Mouse (Mus musculus): ENCODE results near the gene H2-T24.

H2-T24 gene

DNA sequence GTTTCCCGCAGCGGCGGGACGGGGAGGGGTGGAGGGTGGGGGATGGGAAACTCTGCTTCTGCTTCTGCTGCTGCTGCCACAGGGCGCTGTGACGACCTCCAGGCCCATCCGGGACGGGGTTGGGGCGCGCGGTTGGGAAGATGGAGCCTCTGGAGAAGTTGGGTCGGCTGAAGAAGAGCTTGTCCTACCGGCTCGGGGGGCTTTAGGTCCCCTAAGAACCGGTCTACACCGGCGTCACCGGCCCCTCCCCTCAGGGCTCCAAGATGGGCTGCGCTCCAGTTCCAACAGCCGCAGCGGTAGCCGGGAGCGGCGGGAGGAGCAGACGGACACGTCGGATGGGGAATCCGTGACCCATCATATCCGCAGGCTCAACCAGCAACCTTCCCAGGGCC is 40.0 kb downstream of the H2-T24 start:
- DNase-seq: peak; percentile 76

- peak; percentile 94 for DNase-seq
These were observed 40.7 kb downstream of the H2-T24 start, which contains the start of the genes Gnl1 and Prr3 for GRCm38 (mm10) chr17:35979401-35980362. Gene Gnl1 (plus strand): TSS chr17:35979851. Gene Prr3 (minus strand): TSS chr17:35980236.

- DNase-seq: peak; percentile 72
These were observed 41.5 kb downstream of the H2-T24 start for GRCm38 (mm10) chr17:35978811-35979400.

DNA sequence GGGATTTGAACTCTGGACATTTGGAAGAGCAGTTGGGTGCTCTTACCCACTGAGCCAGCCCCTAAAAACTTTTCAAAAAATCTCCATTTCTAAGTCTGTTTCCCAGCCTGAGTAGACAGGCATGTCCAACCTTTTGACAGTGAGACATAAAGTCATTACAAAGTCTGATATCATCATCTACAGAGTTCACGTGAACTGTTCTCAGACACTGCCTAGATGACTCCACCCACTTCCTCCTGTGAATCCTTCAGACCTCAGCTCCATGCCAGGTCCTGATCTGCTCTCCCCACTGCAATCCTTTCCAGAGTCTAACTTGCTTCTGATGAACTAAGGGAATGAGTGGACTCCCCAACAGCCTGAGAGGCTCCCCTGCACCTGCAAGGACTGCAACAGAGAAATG is 48.2 kb downstream of the H2-T24 start:
- no peak for DNase-seq

DNA sequence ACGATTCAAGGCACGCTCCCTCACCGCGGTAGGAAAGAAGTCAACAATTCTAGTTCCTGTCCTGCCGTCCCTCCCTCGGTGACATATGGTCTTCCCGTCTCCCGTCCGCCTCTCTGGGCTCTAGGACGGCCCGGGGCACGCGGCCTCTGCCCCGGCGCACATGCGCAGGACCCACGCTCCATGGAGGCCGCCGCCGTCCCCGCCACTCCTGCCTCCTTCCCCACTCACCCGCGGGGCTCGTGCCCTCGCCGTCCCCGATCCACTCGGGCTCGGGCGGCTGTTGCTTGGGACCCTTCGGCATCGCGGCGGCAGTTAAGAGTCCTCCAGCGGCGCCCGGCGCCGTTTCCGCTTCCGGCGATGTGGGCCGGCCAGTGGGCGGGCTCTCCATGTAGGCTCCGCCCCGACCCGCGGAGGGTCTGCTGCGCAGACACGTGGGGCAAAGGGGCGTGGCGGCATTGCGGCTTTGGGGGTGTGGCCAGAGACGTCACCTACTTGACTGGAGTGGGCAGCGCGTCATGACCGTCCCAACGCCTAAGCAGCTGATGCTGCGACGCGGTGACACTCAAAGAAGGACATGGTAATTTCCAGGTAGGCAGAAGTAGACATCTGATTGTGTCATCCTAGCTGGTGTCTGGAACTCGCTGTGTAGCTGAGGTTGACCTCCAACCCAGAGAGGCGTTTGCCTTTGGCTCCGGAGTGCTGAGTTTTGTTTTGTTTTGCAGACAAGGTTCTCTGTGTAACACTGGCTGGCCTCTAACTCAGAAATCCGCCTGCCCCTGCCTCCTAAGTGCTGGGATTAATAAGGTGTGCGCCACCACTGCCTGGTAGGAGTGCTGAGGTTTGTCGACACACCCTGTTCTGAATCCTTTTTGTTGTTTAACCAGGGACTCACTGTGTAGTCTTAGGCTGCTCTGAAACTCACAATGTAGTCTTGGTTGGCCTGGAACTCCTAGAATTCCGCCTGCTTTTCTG is 50.7 kb downstream of the H2-T24 start, which contains the start of gene Abcf1:
Gene Abcf1, minus strand, starts transcription at position 344 of the 972 bp plus-strand sequence.
- DNase-seq: peak; percentile 99

DNA sequence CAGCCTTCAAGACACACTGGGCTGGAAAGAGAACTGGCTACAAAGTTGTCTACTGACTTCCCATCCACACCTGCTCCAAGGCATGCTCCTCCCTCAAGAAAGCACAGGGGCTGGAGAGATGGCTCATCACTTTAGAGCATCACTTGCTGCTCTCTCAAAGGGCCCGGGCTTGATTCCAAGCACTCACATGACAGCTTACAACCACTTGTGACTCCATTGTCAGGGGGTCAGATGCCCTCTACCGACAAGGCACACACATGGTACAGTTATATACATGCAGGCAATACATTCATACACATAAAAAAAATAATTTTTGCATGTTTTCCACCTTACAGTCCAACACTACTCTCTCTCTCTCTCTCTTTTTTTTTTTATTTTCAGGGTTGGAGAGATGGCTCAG is 52.7 kb downstream of the H2-T24 start:
- peak; percentile 37 for DNase-seq

- DNase-seq: peak; percentile 23
These were observed 57.1 kb downstream of the H2-T24 start for GRCm38 (mm10) chr17:35963279-35963678.

GRCm38 (mm10) chr17:35958533-35959223 is 61.7 kb downstream of the H2-T24 start:
- no peak for DNase-seq
